Mouse (Mus musculus) naive thymus-derived CD4-positive, alpha-beta T cell, adult 5 months (primary cell): ENCODE measurements around the gene D630045J12Rik. TPM values are rescaled to one million over a fixed set of nuclear protein-coding genes. Genes with fewer than 3 reads are reported as not detected.

Experiments used
- polyA plus RNA-seq: library from polyadenylated mRNA; unstranded; fragments of 100-300 nt; shearing (Covaris generic); gene quantifications from one replicate; pipeline ENCODE4 v1.2.1, GENCODE M21; 2017

Gene D630045J12Rik
- polyA plus RNA-seq, result 0.09 TPM

DNA sequence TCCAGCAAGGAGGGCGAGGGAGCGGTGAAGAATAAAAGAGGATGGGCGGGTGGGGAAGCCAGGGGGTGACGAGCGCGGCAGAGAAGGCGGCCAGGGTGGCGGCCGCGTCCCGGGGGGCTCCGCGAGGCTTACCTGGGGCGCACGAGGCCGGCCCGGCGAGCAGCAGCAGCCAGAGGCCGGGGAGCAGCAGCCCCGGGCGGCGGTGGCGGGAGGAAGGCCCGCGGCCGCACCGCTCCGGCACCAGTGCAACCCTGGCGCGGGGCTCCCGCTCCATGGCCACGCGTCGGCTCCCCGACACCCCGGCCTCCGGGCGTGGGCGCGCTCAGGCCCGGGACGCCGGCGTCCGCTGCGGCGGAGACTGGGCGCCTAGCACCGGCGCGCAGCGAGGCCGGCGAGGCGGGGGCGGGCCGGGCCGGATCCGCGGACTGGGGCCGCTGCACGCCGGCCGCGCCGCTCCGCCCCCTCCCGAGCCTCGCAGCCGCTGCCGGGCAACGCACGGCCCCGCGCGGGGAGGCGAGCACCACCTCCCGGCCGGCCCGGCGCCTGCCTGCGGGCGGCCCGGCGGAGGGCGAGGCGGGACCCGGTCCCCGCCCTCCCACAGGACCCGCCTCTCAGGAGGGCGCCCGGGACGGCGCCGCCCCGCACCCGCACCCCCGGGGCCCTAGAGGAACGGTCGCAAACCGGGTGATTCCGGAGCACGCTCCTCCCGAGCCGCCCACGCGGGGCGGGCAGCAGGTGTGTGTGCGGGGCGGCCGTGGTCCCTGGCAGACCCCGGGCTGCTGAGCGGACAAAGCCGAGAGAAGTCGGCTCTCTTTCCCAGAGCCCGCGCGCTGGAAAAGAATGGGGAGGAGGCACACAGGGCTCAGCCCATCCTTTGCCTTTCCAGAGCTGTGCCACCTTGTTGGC is at the start of gene D630045J12Rik:
D630045J12Rik (minus strand) TSS at position 274 of the 906 bp plus-strand sequence.

GRCm38 (mm10) chr6:38298761-38299401 is 45.1 kb upstream of the D630045J12Rik start, which contains the start of gene Zc3hav1l:
Zc3hav1l (minus strand) TSS chr6:38299259.

GRCm38 (mm10) chr6:38124207-38124835 is 129.5 kb downstream of the D630045J12Rik start, which contains the start of gene Atp6v0a4:
Atp6v0a4 (minus strand) TSS chr6:38124586.

GRCm38 (mm10) chr6:38109160-38109795 is 144.5 kb downstream of the D630045J12Rik start, which contains the start of gene Tmem213:
Tmem213 (plus strand) TSS chr6:38109255.

Other genes with a start within 250 kb of the D630045J12Rik start
- gene Svopl, start 207.0 kb downstream of the D630045J12Rik start, polyA plus RNA-seq, result 0.10 TPM
- gene Tmem213, start 144.8 kb downstream of the D630045J12Rik start, polyA plus RNA-seq, result not detected
- 0.55 TPM for gene Atp6v0a4, start 129.4 kb downstream of the D630045J12Rik start, polyA plus RNA-seq
- 0.50 TPM for gene Zc3hav1l, start 45.2 kb upstream of the D630045J12Rik start, polyA plus RNA-seq
- gene Zc3hav1, start 100.6 kb upstream of the D630045J12Rik start, polyA plus RNA-seq, result 332 TPM
- 0.32 TPM for gene Ttc26, start 127.5 kb upstream of the D630045J12Rik start, polyA plus RNA-seq
- gene Ubn2, start 179.9 kb upstream of the D630045J12Rik start, polyA plus RNA-seq, result 28.1 TPM